Mouse (Mus musculus) liver, adult 2 months (tissue): Measurements from ENCODE around the gene Ubl4b.

Experiments
- CTCF ChIP-seq: fragments of 200-500 bp; IDR thresholded peaks from 2 replicates; pipeline ENCODE4 v1.5.1; 2011; ENCODE audit warnings: low read depth, low read length, control low read depth
- POLR2A ChIP-seq: fragments of 200-500 bp; IDR thresholded peaks from 2 replicates; pipeline ENCODE4 v1.6.1; 2011; ENCODE audit warnings: low read length, control low read depth; ENCODE audit not compliant: insufficient read depth; ENCODE audit errors: extremely low read depth

- no peak for TF ChIP-seq POLR2A
- TF ChIP-seq CTCF = no peak
These were observed 45.3 kb upstream of the Ubl4b start for GRCm38 (mm10) chr3:107600127-107600526.
